Mouse (Mus musculus) hematopoietic stem cell, adult 5-6 weeks (primary cell): ENCODE measurements around the gene F3. TPM values are rescaled to one million over a fixed set of nuclear protein-coding genes. Genes with fewer than 3 reads are reported as not detected.
"Not testable (repeated sequence)": the region's sequence is repeated elsewhere in the genome, so short reads cannot be mapped to it uniquely, and the experiment has no call there.

ENCODE experiments used
- ATAC-seq, 2 experiments: fragments of 125-278 bp in 1 of 2; replicated peaks in 1 of 2; 2 replicates each; pipeline ENCODE4 v1.8.0; 2016 to 2017; ENCODE audit warnings: inconsistent platforms in 2 of 2, mild to moderate bottlenecking in 2 of 2, moderate number of reproducible peaks in 2 of 2, low read depth in 1 of 2, moderate TSS enrichment in 1 of 2; ENCODE audit not compliant: low FRiP score in 2 of 2, poor library complexity in 2 of 2, severe bottlenecking in 2 of 2, insufficient read depth in 1 of 2, low TSS enrichment in 1 of 2
- total RNA-seq: library from RNA; stranded (forward); fragments of 172-1452, 232-1000 nt; gene quantifications from 2 replicates; pipeline ENCODE4 v1.2.3, GENCODE M21; 2017

Gene F3
- total RNA-seq, 1 experiment from 2014 or later = 5.7 TPM

DNA sequence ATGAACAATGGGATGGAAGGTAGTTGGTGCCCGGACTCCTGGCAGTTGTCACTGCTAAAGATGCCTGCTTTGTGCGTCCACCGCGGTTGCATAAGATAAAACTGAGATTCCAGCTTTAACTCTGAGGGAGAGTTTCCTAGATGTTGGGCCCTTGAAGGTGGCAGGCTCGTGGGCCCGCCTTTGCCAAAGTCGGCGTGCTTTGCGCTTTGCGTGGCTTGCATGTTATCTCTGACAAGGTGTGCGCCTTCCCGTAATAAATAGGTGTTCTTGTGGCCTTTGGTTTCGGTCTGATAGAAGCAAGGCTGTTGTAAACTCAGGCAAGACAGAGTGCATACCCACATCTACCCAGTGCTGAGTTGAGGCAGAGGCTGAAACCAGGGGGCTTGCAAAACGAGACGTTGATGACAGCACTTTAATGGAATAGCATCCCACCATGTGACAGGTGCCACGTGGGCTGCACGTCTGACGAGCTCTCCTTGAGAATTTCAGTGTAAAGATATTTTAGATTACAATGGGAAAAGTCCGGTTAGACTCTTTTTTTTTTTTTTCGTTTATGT lies 709 bp downstream of the F3 start:
- no peak for ATAC-seq

DNA sequence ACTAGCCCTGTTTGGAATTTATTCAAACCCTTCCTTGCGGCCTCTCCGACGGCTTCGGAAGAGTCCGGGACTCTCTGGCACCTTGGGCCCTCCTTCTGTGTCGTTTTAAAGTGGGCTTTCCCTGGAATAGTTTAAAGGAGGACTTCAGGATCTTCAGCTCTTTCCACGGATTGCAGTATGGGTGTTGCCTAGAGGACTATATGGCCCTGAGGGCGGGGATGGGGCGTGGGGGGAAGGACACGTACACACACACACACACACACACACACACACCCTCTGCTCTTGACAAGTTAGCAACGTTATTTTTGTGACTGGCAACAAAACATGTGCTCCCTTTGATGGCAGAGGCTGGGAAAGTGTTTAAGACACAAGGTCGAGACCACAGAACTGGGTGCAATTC lies 1.2 kb downstream of the F3 start:
- ATAC-seq = no peak

DNA sequence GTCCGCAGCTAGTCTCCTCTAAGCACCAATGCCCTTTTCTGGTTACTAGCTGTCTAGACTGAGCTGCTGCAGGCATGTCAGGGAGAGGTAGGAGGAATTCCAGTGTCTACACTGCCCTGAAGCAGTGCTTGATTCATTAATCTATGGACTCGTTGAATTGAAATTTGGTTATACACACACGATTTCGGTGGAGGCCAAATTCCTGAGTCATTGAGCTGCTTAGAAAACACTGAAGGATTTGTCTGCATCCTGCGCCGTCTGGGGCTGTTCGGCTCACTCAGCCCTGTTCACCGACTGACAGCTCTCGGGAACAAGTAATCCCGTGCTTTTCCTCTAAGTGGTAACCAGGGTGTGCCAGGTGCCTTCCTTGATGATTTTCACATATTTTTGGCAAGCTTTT lies 2.3 kb downstream of the F3 start:
- no peak for ATAC-seq

DNA sequence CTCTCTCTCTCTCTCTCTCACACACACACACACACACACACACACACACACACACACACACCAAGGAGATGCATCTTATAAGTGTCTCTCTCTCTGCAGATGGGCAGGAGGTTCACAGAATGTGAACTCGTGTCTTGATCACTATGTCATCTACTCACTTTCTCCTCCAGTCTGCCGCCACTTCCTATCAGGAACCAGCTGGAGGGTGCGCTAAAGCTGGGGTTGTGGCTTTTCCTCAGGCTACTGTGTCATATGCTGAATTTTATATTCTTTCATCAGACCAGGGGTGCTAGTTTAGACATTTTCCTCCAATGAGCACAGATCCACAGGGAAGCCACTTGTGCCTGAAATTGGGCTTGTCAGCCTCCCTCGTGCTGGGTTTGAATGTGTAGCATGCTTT lies 6.3 kb downstream of the F3 start:
- peak; percentile 56 to 74; a peak in 2 of 4 replicates for ATAC-seq

DNA sequence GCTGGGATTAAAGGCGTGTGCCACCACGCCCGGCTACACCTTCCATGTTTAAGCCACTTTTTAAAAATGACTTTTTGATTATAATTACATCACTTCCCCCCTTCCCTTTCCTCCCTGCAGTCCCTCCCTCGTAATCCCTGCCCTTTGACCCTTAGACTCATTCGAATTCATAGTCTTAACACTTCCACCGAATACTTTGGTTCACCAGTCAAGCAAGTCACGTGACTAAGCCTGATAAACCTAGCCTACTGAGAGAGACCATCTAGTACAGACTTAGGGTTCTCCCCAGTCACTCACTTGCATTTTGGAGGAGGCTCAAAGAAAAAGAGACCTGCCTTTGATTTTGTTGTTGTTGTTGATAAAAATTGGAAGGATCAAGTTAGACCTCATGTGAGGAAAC lies 12.2 kb downstream of the F3 start:
- no peak for ATAC-seq

DNA sequence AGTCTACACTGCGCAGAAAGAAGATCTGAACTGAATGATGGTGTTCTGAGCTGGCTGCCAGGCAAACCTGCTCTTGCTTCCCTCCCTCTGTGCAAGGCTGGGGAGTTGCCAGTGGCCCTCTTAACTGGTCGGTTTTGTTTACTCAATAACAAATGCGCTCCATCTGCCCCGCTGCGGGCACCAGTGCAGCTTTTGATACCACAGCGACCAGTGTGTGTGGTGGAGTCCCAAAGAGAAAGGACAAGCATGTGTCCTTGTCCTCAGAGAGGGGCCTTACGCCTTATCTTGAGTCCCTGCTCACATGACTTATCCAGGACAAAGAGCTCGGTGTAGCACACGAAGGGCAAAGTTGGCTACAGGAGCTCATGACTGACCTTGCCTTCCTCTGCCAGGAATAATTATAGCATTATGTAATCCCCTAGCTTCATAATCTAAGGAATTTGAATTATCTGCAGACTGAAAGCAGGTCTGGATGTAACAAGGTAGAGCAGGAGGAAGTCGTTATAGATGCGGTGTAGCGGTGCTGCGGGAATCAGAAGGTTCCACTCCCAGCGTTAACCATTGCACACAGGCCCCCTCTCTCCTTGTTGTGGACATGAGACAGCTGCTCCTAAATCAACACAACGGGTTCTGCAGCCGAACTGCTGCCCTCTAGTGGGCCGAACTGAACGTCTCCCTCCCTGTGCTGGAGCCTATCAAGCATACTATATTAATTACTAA lies 12.8 kb downstream of the F3 start:
- peak; percentile 46 to 76; a peak in 3 of 4 replicates for ATAC-seq

DNA sequence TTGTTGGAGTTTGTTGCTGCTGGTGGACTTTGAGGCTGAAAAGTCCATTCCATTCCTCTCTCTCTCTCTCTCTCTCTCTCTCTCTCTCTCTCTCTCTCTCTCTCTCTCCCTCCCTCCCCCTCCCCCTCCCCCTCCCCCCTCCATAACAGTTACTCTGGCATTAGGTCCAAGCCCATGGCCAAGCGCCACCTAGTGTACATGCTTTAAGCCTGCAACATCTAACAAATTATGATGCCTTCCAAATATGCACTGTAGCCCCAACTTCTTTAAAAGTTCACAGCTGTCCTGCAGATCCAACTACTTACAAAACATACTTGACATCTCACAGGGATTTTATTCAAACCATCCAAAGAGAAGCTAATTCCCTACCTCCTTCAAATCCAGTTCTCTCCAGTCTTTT lies 14.1 kb downstream of the F3 start:
- no peak for ATAC-seq

DNA sequence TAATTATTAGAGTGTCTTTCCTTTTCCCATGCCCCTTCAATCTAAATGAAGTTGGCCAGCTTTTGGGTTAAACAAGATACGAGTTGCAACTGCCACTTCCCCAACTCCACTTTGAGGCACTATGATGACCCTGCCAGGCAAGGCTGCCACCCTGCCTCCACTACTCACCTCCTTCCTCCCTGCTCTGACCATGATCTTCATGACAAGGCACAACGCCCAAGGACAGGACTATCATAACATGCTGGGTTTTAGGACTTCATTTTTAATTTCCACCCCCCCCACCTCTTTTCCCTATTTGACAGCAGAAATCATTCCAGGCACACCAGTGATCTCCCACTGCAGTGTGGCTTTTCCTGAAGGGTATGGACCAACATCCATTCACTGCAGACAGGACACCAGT lies 14.6 kb downstream of the F3 start:
- no peak for ATAC-seq

DNA sequence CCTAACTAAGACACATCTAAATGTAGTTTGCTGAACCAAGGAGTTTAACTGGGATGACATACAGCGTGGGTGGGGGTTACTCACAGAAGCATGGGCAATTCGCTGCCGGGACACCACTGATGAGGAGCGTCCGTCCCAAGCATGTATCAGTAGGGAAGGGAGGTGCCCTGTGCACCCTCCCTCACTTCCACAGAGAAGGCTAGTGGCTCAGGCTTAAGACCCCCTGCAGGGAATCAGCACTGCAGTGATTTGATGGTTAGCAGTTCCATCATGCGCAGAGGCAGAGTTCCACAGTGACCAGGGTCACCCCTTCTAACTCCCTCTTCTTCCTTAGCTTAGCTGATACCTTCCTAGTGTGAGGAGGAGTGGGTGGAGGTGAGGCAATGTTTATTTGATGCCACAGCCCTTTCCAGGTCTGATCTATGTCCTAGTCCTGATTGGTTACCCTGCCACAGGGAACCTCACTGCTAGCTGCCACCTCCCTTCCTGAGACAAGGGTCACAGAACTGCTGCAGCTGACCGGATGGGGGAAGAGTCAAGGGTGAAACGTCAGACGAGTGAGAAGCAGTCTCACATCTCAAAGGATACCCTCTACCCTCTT lies 15.5 kb downstream of the F3 start:
- 0 out of 4 replicates have a peak, but pooled peaks of 1 of the 2 experiments have one; percentile 18 for ATAC-seq

DNA sequence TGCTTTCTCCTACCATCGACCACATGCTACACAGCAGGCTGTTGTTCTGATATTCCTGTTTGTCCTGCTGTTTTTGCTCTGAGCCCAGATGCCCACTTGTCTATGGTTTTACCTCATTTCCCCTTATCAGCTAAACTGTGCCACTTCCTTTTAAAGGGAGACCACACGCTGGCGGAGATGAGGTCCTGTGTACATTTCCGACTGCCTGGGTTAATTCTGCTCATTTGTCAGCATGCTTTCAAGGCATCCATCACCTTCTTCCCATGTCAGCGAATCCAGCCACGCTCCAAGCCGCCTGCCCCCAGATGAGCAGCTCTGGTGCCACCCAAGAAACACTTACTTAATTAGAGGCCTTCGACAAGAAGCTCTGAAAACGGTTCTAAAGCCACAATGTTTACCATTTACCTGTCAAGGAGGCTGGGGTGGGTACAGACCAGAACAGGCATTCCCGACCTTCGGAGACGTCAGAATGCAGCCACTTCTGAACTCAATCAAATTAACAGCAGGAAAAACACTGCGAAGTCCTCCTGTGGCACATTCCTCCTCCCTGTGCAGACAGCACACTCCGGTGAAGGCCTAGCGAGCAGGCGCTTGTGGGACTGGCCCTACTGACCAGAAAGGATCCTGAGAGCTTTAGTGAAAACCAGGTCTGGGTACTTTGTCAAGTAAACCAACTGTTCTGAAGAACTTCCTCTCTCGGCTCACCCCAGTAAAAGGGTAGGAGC lies 16.3 kb downstream of the F3 start:
- peak; percentile 74 to 75 for ATAC-seq

DNA sequence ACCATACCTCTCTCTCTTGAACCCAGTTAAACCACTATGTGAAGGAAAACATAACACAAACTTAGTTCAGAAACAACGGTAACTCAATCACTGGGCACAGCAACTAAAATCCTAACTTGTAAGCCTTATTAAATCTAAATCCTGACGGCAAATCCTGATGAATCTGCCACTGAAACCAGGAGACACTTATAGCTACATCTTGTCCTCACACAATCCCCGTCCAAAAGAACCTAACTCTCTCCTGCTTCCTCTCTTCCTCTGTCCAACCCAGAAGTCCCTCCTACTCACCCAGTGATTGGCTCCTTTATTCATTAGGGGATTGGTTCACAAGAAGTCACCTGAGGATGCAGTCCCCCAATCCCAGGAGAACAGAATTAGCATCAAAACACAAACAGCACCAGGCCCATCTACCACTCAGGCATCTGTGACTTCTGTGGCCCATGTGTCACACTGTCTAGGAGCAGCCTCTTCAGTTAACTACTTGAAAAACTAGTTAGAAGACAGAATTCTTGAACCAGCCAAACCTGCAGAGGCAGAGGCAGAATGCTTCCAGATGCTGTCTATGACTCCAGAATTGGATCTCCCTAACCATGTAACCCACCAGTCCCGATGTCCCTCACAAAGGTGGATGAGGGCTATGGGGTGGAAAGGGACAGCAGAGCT lies 18.0 kb downstream of the F3 start:
- ATAC-seq = not testable (repeated sequence)

DNA sequence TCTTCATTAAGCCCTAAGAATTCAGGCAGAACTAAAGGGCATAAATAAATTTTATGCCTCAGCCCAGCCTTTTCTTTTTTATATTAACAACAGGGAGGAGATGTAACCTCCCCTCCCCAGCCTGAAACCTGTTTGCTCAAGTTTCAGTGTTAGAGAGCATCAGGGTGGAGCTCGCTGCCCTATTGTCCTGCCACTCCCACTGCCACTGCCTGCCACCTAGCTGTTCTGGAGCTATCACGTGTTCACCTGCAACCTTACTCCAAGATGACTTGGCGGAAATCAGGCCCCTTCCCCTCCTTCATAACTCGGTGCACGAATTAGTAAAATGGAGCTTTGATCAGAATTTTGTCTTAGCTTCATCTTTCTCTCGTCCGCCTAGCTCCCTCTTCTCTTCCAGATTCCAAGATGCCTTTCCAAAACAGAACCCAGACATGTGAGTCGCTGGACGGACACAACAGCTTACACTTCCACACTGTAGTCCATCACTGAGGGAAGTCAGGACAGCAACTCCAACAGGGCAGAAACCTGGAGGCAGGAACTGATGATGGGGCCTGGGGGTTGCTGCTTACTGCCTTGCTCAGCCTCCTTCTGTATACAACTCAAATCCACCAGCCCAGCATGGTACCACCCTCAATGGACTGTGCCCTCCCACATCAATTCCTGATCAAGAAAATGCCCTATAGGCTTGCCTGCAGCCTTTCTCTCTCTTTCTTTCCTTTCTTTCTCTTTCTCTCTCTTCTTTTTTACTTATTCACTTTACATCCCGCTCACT lies 31.2 kb downstream of the F3 start:
- ATAC-seq = not testable (repeated sequence)

DNA sequence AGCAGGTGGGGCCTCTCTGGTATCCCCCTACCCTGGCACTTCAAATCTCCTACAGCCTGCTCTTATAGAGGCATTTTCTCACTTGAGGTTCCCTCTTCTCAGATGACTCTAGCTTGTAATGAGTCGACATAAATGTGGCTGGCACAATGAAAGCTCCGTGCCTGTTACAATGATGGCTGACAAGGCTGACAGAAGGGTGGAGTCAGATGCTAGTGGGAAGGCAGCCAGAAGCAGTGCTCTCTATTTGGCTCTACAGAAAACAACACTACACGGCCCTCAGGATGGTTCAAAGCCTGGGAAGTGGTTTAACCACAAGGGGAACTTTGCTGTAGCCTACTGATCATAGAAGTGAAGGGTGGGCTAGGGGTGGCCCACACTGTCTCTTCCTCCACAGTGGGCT lies 31.8 kb downstream of the F3 start:
- ATAC-seq = peak; percentile 82

DNA sequence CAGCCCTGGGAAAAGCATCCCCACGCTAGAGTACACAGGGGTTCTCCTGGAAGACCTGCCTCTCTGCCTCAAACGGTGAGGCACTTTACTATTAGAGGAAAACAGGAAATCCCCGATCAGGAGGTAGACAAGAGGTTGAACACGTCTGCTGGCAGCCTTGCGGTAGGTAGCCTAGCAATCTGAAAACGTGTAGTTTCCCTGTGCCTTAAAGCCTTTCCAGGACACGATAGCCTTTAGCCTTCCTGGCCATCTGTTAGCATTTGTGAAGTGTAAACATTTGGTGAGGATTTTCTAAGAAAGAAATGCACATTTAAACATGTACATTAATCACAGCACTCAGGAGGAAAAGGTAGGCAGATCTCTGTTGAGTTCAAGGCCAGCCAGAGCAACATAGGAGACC lies 35.0 kb downstream of the F3 start:
- ATAC-seq = no peak

DNA sequence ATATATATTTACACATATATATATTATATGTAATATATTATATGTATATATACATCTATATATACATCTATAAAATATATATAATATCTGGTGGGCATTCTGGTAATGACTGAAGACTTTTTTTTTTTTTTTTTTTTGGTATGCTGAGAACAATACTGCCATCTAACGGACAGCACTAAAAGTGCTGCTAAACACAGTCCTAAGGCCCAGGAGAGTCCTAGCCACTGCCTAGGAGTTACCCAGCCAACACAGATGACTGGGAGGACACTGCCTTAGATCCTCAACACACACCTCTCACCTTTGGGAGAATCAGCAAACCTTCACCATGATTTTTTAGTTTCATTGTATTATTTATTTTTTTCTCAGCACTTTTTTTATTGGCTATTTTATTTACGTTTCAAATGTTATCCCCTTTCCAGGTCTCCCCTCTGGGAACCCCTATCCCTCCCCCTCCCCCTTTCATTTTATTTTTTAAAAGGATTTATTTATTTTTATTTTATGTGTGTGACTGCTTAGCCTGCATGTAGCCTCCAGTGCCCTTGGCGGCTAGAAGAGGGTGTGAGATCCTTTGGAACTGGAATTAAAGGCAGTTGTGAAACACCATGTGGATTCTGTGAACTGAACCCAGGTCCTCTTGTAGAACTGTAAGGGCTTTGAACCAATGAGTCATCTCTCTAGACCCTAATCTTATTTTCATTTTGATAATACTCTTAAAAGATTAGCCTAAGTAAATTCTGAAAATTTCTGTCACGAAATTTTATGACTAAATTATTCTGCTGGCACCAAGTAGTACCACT lies 38.9 kb downstream of the F3 start:
- ATAC-seq = peak; percentile 36 to 62; a peak in 1 of 4 replicates

DNA sequence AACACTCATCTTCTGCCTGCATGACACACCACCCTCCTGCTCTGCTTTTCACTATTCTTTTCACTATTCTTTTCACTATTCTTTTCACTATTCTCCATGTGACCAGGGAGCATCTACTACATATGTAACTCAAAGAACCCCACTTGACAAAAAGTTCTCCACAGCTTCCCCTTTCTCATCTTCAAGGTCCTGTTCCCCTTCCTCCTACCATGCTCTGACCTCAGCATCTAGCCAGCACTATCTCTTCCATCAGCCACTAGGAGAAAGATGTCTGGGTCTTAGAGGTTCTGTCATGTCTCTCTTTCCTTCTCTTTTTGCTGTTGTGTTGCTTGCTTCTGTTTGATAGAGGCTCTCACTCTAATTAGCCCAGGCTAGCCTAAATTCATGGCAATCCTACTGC lies 42.7 kb downstream of the F3 start:
- ATAC-seq = peak; percentile 46 to 58; a peak in 3 of 4 replicates
